Mouse (Mus musculus): ENCODE measurements at regions not wholly inside any gene's neighbourhood (a gene's known extent, or its start where the extent isn't known, plus 50 kb on each side); places are given as distances from the start of the nearest gene placed in this dataset.

DNA sequence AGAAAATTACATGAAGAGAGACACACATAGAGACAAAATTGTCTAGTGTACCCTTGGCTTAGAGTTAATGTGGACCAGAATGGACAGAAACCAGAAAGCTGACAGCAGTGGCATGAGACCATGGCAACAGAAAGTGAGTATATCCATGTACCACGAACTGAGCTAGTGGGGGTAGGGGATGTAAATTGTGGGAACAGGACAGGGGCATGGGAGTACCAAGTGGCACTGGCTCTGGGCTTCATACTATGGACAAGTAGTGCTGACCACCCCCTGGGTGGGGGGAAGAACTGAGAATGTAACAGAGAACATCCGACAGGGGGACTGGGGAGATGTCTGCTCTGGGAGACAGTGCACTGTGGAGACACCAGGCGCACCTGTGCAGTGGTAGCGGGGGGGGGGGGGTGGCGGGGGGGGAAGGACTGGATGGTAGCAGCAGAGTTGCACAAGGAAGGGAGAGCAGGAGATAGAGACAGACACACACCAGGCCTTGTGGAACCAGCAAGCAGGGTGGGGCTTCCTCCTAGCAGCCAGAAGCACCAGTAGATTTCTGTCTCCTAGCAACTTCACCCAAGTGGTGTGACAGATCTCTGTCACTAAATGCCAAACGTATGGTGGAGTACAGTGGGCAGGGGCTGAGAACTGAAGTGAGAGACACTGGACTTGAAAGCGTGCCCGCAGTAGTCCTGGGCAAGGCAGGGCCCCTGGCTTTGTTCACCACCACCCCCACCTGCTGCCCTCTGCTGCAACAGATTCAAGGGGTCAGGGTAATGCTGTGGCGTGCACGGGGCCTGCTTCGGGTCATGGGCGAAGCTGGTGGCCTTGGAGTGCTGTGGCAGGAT lies 150.0 kb downstream of the Tmem17 start:
- in situ Hi-C loops (cut with MboI; ENCODE audit: low pct_unique_long_range_greater_than_20kb in 1 of 2, low sequenced_read_pairs in 2 of 2, unreplicated experiment in 1 of 2): no loop called here

DNA sequence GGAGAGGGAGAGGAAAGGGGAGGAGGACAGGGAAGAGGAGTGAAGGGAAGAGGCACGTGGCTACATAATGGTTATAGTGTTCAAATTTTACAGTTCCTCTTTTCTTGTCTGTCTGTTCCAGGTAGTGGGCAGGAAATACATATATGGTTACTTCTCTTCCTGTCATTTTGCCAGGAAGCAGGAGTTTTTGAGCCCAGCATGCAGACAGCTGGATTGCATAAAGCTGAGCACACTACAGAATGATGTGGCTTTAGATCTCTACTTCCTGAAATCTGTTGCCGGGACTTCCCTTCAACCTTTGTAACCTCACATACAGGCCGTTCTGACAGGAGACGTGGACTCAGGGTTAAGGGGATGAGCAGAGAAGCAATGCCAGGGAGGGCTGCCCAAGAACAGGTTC lies 154.1 kb downstream of the Tmem17 start:
- in situ Hi-C loops (cut with MboI; ENCODE audit: low pct_unique_long_range_greater_than_20kb in 1 of 2, low sequenced_read_pairs in 2 of 2, unreplicated experiment in 1 of 2): no loop called here

GRCm38 (mm10) chr11:22666378-22666777 lies 154.5 kb downstream of the Tmem17 start:
- in situ Hi-C loops (cut with MboI; ENCODE audit: low pct_unique_long_range_greater_than_20kb in 1 of 2, low sequenced_read_pairs in 2 of 2, unreplicated experiment in 1 of 2): no loop called here

DNA sequence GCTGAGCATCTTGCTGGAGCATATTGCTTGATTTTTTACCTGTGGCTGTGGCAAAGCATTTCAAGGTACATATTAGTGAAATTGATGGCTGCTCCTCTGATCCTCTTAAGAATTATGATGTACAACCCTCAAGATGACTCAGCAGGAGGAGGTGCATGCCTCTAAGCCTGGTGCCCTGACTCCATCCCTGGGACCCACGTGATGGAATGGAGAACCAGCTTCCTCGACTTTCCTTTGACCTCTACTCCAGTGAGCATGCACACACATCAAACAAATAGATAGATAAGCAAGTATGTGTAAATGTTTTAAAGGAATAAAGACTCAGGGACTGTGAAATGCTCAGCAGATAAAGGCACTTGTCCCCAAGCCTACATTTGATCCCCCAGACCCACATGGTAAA lies 156.3 kb downstream of the Tmem17 start:
- in situ Hi-C loops (cut with MboI; ENCODE audit: low pct_unique_long_range_greater_than_20kb in 1 of 2, low sequenced_read_pairs in 2 of 2, unreplicated experiment in 1 of 2): no loop called here

GRCm38 (mm10) chr11:22669267-22669666 lies 157.4 kb downstream of the Tmem17 start:
- in situ Hi-C loops (cut with MboI; ENCODE audit: low pct_unique_long_range_greater_than_20kb in 1 of 2, low sequenced_read_pairs in 2 of 2, unreplicated experiment in 1 of 2): no loop called here

- in situ Hi-C loops (cut with MboI; ENCODE audit: low pct_unique_long_range_greater_than_20kb in 1 of 2, low sequenced_read_pairs in 2 of 2, unreplicated experiment in 1 of 2): no loop called here
Observed at GRCm38 (mm10) chr11:22671791-22672490, 160.1 kb downstream of the Tmem17 start.

DNA sequence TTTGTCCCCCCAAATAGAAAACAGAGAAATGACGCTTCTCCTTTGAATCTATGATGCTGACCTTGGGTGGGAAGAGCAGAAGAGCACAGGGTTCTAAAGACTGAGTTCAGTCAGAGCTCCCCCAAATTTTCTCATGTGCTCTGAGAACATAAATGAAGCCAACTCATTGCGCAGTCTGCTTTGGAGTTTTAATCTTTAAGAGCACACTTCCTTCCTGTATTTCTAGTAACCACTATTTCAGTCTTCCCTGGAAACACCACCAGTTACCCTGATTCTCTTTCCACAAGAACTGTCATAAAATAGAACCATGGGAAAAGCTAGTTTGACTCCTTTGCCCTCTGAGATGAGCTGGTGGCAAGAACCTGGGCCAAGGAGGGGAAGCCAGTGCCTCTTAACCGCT lies 163.2 kb downstream of the Tmem17 start:
- in situ Hi-C loops (cut with MboI; ENCODE audit: low pct_unique_long_range_greater_than_20kb in 1 of 2, low sequenced_read_pairs in 2 of 2, unreplicated experiment in 1 of 2): no loop called here

GRCm38 (mm10) chr11:22675754-22676153 lies 163.9 kb downstream of the Tmem17 start:
- in situ Hi-C loops (cut with MboI; ENCODE audit: low pct_unique_long_range_greater_than_20kb in 1 of 2, low sequenced_read_pairs in 2 of 2, unreplicated experiment in 1 of 2): no loop called here

DNA sequence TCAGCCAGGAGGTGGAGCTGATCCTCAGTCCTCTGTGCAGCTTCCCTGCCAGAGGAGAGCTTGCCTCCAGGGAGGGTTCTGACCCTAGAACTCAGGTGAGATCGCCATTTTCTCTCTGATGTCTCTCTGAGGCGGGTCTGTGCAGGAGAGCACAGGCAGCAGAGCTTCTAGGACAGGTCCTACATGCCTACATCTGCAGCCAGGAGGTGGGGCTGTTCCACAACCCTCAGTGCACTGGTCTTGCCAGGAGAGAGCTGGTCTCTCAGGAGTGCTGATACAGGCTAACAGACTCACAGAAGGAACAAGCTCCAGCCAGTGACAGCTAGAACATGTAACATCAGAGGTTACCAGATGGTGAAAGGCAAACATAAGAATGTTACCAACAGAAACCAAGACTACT lies 165.4 kb downstream of the Tmem17 start:
- in situ Hi-C loops (cut with MboI; ENCODE audit: low pct_unique_long_range_greater_than_20kb in 1 of 2, low sequenced_read_pairs in 2 of 2, unreplicated experiment in 1 of 2): no loop called here

DNA sequence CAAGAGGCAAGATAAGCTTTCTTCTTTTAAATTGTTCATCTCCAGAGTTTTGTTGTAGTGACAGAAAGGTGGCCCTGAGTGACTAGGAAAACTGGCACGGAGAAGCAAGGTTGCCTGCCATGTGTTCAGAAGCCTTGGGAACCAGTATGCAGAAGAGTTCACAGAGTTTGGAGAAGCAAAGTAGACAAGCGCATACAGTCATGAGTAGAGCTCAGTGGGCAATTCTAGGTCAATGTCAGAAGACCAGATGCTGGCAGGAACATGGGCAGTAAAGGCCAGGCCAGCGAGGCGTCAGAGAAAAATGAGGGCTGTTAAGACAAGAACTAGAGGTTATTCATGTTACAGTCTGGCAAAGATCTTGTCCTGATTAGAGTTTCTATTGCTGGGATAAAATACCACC lies 172.7 kb downstream of the Tmem17 start:
- in situ Hi-C loops (cut with MboI; ENCODE audit: low pct_unique_long_range_greater_than_20kb in 1 of 2, low sequenced_read_pairs in 2 of 2, unreplicated experiment in 1 of 2): no loop called here

DNA sequence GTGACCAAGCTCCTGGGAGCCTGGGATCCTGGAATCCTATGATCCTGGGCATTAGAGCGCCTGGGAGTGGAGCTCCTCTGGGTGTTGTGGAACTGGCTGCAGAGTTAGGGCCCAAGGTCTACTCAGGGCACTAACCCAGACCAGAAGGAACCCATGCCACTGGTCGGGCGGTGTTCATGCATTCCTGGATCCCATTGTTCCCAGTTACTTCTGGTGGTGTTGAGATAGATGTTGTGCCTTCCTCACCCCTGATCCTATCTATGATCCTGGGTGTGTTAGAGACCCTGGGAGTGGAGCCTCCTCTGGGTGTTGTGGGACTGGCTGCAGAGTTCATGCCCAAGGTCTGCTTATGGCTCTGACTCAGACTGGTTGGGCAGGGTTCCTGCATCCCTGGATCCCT lies 169.9 kb downstream of the B3gnt2 start:
- in situ Hi-C loops (cut with MboI; ENCODE audit: low pct_unique_long_range_greater_than_20kb in 1 of 2, low sequenced_read_pairs in 2 of 2, unreplicated experiment in 1 of 2): no loop called here

DNA sequence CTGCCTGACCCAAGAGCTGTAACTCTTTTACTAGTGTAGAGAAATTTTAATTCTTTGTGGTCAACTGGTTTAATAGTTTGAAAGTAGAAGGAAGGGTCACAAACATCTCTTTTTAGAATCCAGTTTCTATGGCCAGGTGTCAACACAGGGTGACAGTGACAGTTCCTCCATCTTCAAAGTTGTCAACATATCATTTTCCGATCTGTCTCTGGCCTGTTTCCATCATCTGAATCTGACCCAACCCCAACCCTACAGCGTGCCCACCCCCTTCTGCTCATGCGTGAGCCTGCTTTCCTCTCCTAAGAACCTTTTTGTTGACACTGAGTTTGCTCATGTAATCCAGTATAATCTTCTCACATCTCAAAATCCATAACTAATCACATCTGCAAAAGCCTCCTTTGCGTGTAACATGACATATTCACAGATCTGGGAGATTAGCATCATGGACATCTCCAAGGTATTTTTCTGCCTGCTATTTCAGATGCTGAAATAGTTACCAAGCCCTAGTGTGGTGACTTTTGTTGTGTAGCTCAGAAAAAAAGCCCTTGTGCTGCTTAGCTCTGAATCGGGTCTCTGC lies 168.4 kb downstream of the B3gnt2 start:
- in situ Hi-C loops (cut with MboI; ENCODE audit: low pct_unique_long_range_greater_than_20kb in 1 of 2, low sequenced_read_pairs in 2 of 2, unreplicated experiment in 1 of 2): no loop called here

DNA sequence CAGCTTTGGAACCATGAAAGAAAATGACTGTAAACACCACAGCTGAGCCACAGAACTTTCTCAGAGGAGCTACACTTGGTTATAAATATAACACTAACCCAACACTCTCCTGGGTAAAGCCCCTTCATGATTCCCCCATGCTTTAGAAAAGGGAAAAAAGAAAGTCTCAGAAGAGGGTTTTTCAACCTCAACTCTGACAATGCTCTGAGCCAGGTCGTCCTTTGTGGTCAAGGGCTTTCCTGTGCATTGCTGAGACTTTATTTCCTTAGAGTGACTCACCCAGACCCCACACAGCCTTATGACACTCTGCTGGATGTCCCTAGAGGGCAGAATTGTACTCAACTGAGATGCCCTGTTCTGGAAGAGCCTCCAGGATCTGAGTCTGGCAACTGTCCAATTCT lies 167.8 kb downstream of the B3gnt2 start:
- in situ Hi-C loops (cut with MboI; ENCODE audit: low pct_unique_long_range_greater_than_20kb in 1 of 2, low sequenced_read_pairs in 2 of 2, unreplicated experiment in 1 of 2): no loop called here

- in situ Hi-C loops (cut with MboI; ENCODE audit: low pct_unique_long_range_greater_than_20kb in 1 of 2, low sequenced_read_pairs in 2 of 2, unreplicated experiment in 1 of 2): no loop called here
Observed at GRCm38 (mm10) chr11:22693376-22693775, 167.4 kb downstream of the B3gnt2 start.

GRCm38 (mm10) chr11:22693984-22694383 lies 166.8 kb downstream of the B3gnt2 start:
- in situ Hi-C loops (cut with MboI; ENCODE audit: low pct_unique_long_range_greater_than_20kb in 1 of 2, low sequenced_read_pairs in 2 of 2, unreplicated experiment in 1 of 2): no loop called here

DNA sequence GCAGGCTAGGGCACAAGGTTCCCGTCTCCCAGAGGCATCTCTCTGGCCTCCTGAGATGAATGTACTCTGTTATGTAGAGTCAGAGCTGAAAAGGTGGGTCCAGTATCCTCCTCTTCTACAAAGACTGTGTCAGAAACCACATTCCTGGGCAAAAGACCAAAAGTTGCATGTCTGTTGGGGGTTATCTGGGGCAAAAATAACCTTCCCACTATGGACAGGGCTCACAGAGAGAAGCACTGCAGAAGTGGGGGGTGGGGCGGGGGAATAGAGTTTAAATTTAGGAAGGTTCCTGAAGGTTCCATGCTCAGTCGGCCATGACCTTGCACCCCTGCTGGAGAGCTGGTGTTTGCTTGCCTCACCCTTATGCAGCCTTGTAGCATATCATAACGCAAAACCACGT lies 165.9 kb downstream of the B3gnt2 start:
- in situ Hi-C loops (cut with MboI; ENCODE audit: low pct_unique_long_range_greater_than_20kb in 1 of 2, low sequenced_read_pairs in 2 of 2, unreplicated experiment in 1 of 2): no loop called here

GRCm38 (mm10) chr11:22695237-22695636 lies 165.5 kb downstream of the B3gnt2 start:
- in situ Hi-C loops (cut with MboI; ENCODE audit: low pct_unique_long_range_greater_than_20kb in 1 of 2, low sequenced_read_pairs in 2 of 2, unreplicated experiment in 1 of 2): no loop called here

- in situ Hi-C loops (cut with MboI; ENCODE audit: low pct_unique_long_range_greater_than_20kb in 1 of 2, low sequenced_read_pairs in 2 of 2, unreplicated experiment in 1 of 2): no loop called here
Observed at GRCm38 (mm10) chr11:22698057-22698941, 162.5 kb downstream of the B3gnt2 start.

GRCm38 (mm10) chr11:22706082-22706481 lies 154.7 kb downstream of the B3gnt2 start:
- in situ Hi-C loops (cut with MboI; ENCODE audit: low pct_unique_long_range_greater_than_20kb in 1 of 2, low sequenced_read_pairs in 2 of 2, unreplicated experiment in 1 of 2): no loop called here

Measured in mouse embryonic stem cell (cell line).